Mouse (Mus musculus): ENCODE results near the gene Proser3.
A peak's percentile ranks its signal among the peaks of the same experiment; 100 is the strongest.

Gene Proser3

DNA sequence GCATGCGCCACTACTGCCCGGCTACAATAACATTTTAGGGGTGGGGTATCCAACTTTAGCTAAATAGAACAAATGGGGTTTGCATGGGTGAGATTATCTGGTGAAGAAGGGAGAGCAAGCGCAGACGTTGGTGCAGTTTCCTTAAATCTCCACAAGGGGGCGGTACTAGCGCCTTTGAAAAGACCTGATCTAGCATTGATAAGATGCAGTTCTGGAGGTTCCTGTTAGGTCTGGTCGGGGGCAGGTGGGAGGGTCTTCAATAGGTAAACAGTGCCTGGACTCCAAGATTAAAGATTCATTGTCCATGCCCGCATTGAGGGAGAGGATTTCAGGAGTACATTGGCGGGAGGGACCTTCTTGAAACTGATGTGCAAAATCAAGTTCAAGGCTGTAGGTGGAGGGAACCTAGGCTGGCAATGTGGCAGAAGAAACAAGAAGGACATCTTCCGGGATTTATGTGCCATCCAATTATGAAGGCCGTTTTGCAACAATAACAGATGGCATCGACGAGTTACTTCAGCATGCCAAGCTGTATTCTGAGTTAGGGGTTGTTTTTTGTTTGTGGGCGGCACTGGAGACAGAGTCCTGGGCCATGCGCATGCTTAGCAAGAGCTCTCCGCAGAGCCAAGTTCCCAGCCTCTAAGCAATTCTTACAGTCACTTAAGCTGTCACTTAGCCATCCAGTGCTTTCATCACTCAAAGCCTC is 61.7 kb downstream of the Proser3 start:
- peak; percentile 45 to 68 for DNase-seq (ENCODE audit: low spot score in 2 of 2)
